Mouse (Mus musculus): ENCODE measurements around the gene Olfr1150-ps1.

Olfr1150-ps1 gene

DNA sequence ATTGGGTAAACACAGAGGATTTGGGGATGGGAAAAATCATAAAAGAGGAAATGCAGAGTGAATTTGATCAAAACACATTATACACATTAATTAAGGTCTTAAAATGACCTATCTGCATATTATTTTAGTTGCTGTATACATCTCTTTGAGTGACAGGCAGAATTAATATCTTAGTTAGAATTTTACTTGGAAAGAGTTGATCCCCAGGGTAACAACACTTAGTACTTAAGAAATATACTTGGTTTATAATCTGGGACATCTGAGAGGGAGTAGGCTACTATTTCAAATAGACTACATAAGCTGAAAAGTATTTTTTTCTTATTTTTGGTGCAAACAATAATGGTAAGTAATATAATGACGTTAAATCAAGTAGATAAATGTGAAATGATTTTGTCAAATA, at the start of gene Olfr1150-ps1:
Gene Olfr1150-ps1 (plus strand): TSS at position 301 of the 400 bp plus-strand sequence.
- DNase-seq (ENCODE audit: low read depth, low spot score): no peak

DNA sequence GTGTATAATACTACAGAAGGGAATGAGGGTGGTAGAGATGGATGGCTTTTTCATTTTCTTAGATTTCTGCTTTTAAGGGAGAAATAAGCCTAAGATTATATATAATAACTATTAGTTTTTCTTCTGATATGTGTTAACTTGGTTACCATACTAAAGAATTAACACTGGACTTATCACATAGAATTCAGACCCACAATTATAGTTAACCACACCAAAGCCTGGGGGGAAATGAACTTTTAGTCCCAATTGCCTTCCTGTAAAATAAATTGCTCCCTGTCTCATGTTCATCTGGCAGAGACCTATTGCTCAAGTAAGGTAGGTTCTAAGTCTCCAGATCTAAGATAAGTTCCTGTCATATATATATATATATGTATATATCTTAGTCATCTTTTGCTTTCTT, 43.5 kb upstream of the Olfr1150-ps1 start, which contains the start of gene Olfr1143:
Gene Olfr1143 (plus strand): TSS at position 301 of the 400 bp plus-strand sequence.
- no peak for DNase-seq (ENCODE audit: low read depth, low spot score)

DNA sequence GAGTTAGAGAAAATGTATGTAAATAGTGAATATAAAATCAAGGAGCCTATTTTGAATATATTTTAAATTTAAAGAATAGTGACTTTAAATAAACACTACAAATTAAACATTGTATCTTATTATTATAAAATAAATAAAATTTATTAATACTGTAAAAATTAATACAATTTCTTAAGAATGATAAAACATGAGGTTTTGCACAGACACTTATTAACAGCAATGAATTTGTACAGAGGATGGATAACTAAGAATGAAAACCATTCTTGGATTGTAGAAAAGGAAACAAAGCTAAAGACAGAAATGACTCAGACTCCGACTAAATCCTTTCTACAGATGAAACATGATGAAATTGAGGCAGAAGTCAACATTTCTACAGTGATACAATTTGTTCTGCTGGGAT, 34.3 kb upstream of the Olfr1150-ps1 start, which contains the start of gene Olfr1145:
Gene Olfr1145 (plus strand): TSS at position 301 of the 400 bp plus-strand sequence.
- DNase-seq (ENCODE audit: low read depth, low spot score): no peak

DNA sequence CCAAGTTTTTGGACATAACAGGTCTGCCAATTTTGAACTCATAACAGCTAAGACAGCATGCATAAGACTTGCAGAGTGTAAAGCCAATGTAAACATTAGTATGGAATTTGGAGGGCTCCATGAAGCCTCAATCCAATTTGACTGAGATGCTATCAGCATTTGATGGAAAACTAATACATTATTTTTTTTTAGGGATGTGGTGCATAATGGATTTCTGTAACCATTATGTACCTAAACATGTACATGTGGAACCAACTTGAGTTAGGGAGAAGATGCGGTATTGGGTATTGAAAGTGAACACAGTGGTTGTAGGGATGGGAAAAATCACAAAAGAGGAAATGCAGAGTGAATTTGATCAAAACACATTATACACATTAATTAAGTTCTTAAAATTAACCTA, 13.6 kb upstream of the Olfr1150-ps1 start, which contains the start of gene Olfr1148:
Gene Olfr1148 (plus strand): TSS at position 301 of the 400 bp plus-strand sequence.
- no peak for DNase-seq (ENCODE audit: low read depth, low spot score)

DNA sequence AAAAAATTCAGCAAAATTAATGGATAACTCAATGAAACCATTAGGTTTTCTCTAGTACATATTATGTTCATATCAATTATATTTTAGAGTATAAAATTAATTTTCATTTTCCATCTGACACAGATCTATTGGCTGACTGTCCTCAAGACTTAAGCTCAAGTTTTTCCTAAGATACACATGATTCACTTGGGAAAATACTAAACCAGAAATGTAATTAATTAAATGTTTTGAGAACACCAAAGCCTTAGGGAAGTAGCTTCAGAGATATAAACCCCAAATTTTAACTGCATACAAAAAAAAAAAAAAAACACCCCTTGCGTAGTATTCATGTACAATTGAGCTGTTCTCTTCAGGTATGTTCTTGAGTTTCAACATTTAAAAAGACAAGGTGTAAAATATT, 11.8 kb downstream of the Olfr1150-ps1 start, which contains the start of gene Olfr1151:
Gene Olfr1151 (plus strand): TSS at position 301 of the 400 bp plus-strand sequence.
- DNase-seq (ENCODE audit: low read depth, low spot score): no peak

DNA sequence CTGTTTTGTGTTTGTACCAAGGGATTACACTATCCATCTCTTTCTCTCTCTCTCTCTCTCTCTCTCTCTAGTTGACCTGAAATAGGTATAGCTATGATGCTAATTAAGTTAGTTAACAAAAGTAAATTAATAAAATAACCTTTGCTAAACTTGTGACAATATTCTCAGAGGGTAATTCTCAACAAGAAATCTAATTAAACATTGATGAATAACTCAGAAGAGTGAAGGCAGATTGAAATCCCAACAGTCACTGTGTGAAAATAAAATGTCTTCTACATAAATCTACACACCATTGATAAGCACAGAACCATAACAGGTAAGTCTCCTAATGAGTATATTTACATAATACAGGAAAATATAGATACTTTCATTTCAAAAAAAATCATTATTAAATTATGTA, 22.4 kb downstream of the Olfr1150-ps1 start, which contains the start of gene Olfr1152:
Gene Olfr1152 (plus strand): TSS at position 301 of the 400 bp plus-strand sequence.
- DNase-seq (ENCODE audit: low read depth, low spot score): no peak

DNA sequence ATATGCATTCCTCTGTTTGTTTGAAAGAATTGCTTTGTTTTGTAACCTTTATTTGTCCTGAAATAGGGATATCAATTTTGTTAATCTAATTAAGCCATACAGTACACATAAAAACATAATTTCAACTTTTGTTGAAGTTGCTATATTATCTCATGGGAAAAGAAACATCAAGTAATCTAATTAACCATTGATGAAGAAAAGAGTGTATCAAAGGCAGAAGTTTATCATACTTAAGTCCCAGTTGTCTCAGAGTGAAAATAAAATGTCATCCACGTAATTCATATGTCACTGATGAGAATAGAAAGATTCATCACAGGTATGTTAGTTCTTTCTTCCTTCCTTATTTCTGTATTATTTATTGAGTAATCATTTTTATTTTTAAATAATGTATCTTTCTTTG, 50.9 kb downstream of the Olfr1150-ps1 start, which contains the start of gene Olfr1153:
Gene Olfr1153 (plus strand): TSS at position 301 of the 400 bp plus-strand sequence.
- DNase-seq (ENCODE audit: low read depth, low spot score): no peak

Measured in telencephalon, adult 2 months (tissue).